Mouse (Mus musculus) hindbrain, embryonic 11.5 days (tissue): ENCODE measurements around the gene Npc2. TPM values are rescaled to one million over a fixed set of nuclear protein-coding genes. Genes with fewer than 3 reads are reported as not detected.

Source experiments
- ATAC-seq: fragments of 200-750 bp; cut with Nextera tagmentation; 2 replicates; pipeline ENCODE4 v1.8.0; 2017; ENCODE audit warnings: mild to moderate bottlenecking, moderate TSS enrichment, moderate library complexity; ENCODE audit not compliant: low FRiP score
- DNase-seq: peaks from one replicate; pipeline ENCODE4 v3.0.0-alpha.2; 2015; ENCODE audit warnings: low spot score
- H3K27ac ChIP-seq: fragments of 300-500 bp; sonication (generic); 2 replicates; pipeline ENCODE4 v1.5.1; 2014; ENCODE audit warnings: mild to moderate bottlenecking, low read depth, low read length
- H3K27me3 ChIP-seq: fragments of 300-500 bp; sonication (generic); 2 replicates; pipeline ENCODE4 v1.6.1; 2014; ENCODE audit warnings: mild to moderate bottlenecking, low read length, moderate library complexity, mixed read lengths; ENCODE audit not compliant: control insufficient read depth, insufficient read depth
- H3K36me3 ChIP-seq: fragments of 300-500 bp; sonication (generic); 2 replicates; pipeline ENCODE4 v1.6.1; 2014; ENCODE audit warnings: mild to moderate bottlenecking, low read length, moderate library complexity, mixed read lengths; ENCODE audit not compliant: control insufficient read depth, insufficient read depth
- H3K4me1 ChIP-seq: fragments of 300-500 bp; sonication (generic); replicated peaks from 2 replicates; pipeline ENCODE4 v1.6.1; 2014; ENCODE audit warnings: low read length, mixed read lengths; ENCODE audit not compliant: control insufficient read depth, insufficient read depth
- H3K4me2 ChIP-seq: fragments of 300-500 bp; sonication (generic); replicated peaks from 2 replicates; pipeline ENCODE4 v1.6.1; 2014; ENCODE audit warnings: mild to moderate bottlenecking, low read depth, low read length
- H3K4me3 ChIP-seq: fragments of 300-500 bp; sonication (generic); 2 replicates; pipeline ENCODE4 v1.5.1; 2014; ENCODE audit warnings: low read depth, low read length
- H3K9ac ChIP-seq: fragments of 300-500 bp; sonication (generic); 2 replicates; pipeline ENCODE4 v1.6.1; 2014; ENCODE audit warnings: low read depth, low read length
- H3K9me3 ChIP-seq: fragments of 300-500 bp; sonication (generic); 2 replicates; pipeline ENCODE4 v1.6.1; 2016; ENCODE audit warnings: low read length; ENCODE audit not compliant: control insufficient read depth
- WGBS: fragments of 180-500 bp; shearing (Covaris S2); extraction: QIAGEN DNeasy Blood & Tissue Kit; methylation state at CpG from one replicate; pipeline ENCODE4 v1.1.7; 2014; 5-methylcytosine and 5-hydroxymethylcytosine counted together
- polyA plus RNA-seq: library from polyadenylated mRNA; unstranded; fragments of >200 nt; fragmentation: Nextera tagmentation; extraction: Ambion mirVana; gene quantifications from 2 replicates; pipeline ENCODE4 v1.2.1, GENCODE M21; 2014

Npc2 gene
- polyA plus RNA-seq, 1 experiment from 2014 or later = 79.4 TPM

GRCm38 (mm10) chr12:84769624-84770023 is 3.3 kb downstream of the Npc2 start:
- H3K27ac ChIP-seq = no peak overlapping the region
- no peak for DNase-seq
- H3K4me3 ChIP-seq = no peak overlapping the region
- ATAC-seq = no peak
- H3K4me2 ChIP-seq = no peak overlapping the region
- H3K4me1 ChIP-seq = 0 out of 2 replicates have a peak, but pooled peaks cover 3% of the 10 kb centered on the region
- no peaks in the 10 kb centered on the region for H3K9me3 ChIP-seq
- H3K36me3 ChIP-seq = 0 out of 2 replicates have a peak, but pooled peaks cover 3% of the 10 kb centered on the region
- H3K9ac ChIP-seq = no peak overlapping the region
- 91% methylated on average over 7 of the region's 7 CpGs for WGBS
- H3K27me3 ChIP-seq = no peaks in the 10 kb centered on the region

GRCm38 (mm10) chr12:84767510-84767909 is 5.4 kb downstream of the Npc2 start:
- DNase-seq = no peak
- ATAC-seq = no peak
- no peak overlapping the region for H3K27ac ChIP-seq
- 92% methylated on average over 6 of the region's 6 CpGs for WGBS
- H3K27me3 ChIP-seq = no peaks in the 10 kb centered on the region
- no peaks in the 10 kb centered on the region for H3K9me3 ChIP-seq
- no peak overlapping the region for H3K4me2 ChIP-seq
- 0 out of 2 replicates have a peak, but pooled peaks cover 3% of the 10 kb centered on the region for H3K4me1 ChIP-seq
- no peak overlapping the region for H3K4me3 ChIP-seq
- H3K9ac ChIP-seq = no peak overlapping the region
- 0 out of 2 replicates have a peak, but pooled peaks cover 3% of the 10 kb centered on the region for H3K36me3 ChIP-seq

GRCm38 (mm10) chr12:84766113-84766735 is 6.7 kb downstream of the Npc2 start:
- Histone ChIP-seq H3K9me3 (no peaks in the 10 kb centered on the region), H3K9ac (no peak overlapping the region), H3K27ac (no peak overlapping the region), H3K4me1 (no peaks in the 10 kb centered on the region), H3K36me3 (0 out of 2 replicates have a peak, but pooled peaks cover 3% of the 10 kb centered on the region), H3K4me3 (no peak overlapping the region), H3K27me3 (no peaks in the 10 kb centered on the region), H3K4me2 (no peak overlapping the region)
- DNase-seq (no peak), ATAC-seq (no peak)
- 93% methylated on average over 5 of the region's 5 CpGs for WGBS

GRCm38 (mm10) chr12:84765506-84765905 is 7.4 kb downstream of the Npc2 start:
- H3K27ac ChIP-seq = no peak overlapping the region
- ATAC-seq (no peak), DNase-seq (no peak)
- H3K27me3 ChIP-seq = no peaks in the 10 kb centered on the region
- WGBS = 94% methylated on average over 15 of the region's 15 CpGs
- H3K4me1 ChIP-seq = no peaks in the 10 kb centered on the region
- no peak overlapping the region for H3K4me2 ChIP-seq
- no peaks in the 10 kb centered on the region for H3K9me3 ChIP-seq
- no peak overlapping the region for H3K9ac ChIP-seq
- 0 out of 2 replicates have a peak, but pooled peaks cover 3% of the 10 kb centered on the region for H3K36me3 ChIP-seq
- H3K4me3 ChIP-seq = no peak overlapping the region

GRCm38 (mm10) chr12:84764756-84765155 is 8.2 kb downstream of the Npc2 start:
- Histone ChIP-seq H3K4me3 (no peak overlapping the region), H3K9ac (no peak overlapping the region), H3K9me3 (no peaks in the 10 kb centered on the region), H3K27me3 (no peaks in the 10 kb centered on the region), H3K4me1 (no peaks in the 10 kb centered on the region), H3K27ac (no peak overlapping the region), H3K4me2 (no peak overlapping the region), H3K36me3 (0 out of 2 replicates have a peak, but pooled peaks cover 3% of the 10 kb centered on the region)
- DNase-seq = no peak
- ATAC-seq = no peak
- 80% methylated on average over 7 of the region's 7 CpGs for WGBS

- no peak for ATAC-seq
- Histone ChIP-seq H3K27me3 (no peaks in the 10 kb centered on the region), H3K4me3 (no peak overlapping the region), H3K36me3 (0 out of 2 replicates have a peak, but pooled peaks cover 3% of the 10 kb centered on the region), H3K9ac (no peak overlapping the region), H3K27ac (no peak overlapping the region), H3K4me2 (no peak overlapping the region), H3K9me3 (no peaks in the 10 kb centered on the region), H3K4me1 (no peaks in the 10 kb centered on the region)
- WGBS = 93% methylated on average over 13 of the region's 13 CpGs
- DNase-seq = no peak
These were observed 9.3 kb downstream of the Npc2 start for GRCm38 (mm10) chr12:84763577-84764218.

GRCm38 (mm10) chr12:84762532-84762931 is 10.4 kb downstream of the Npc2 start:
- Histone ChIP-seq H3K4me1 (no peaks in the 10 kb centered on the region), H3K4me2 (no peak overlapping the region), H3K9me3 (no peaks in the 10 kb centered on the region), H3K36me3 (0 out of 2 replicates have a peak, but pooled peaks cover 3% of the 10 kb centered on the region), H3K9ac (no peak overlapping the region), H3K27ac (no peak overlapping the region), H3K4me3 (no peak overlapping the region), H3K27me3 (no peaks in the 10 kb centered on the region)
- 91% methylated on average over 5 of the region's 5 CpGs for WGBS
- ATAC-seq (no peak), DNase-seq (no peak)

- ATAC-seq (no peak), DNase-seq (peak; percentile 54)
- Histone ChIP-seq H3K27me3 (no peaks in the 10 kb centered on the region), H3K36me3 (peaks cover 3% of the 10 kb centered on the region; the same call in 1 of the 2 replicates), H3K9ac (no peak overlapping the region), H3K4me2 (no peak overlapping the region), H3K27ac (no peak overlapping the region), H3K4me1 (peaks cover 3% of the 10 kb centered on the region; the same call in 1 of the 2 replicates), H3K4me3 (no peak overlapping the region), H3K9me3 (no peaks in the 10 kb centered on the region)
- 80% methylated on average over 2 of the region's 2 CpGs for WGBS
These were observed 13.9 kb downstream of the Npc2 start for GRCm38 (mm10) chr12:84759063-84759462.

GRCm38 (mm10) chr12:84756016-84756415 is 16.9 kb downstream of the Npc2 start:
- no peak overlapping the region for H3K27ac ChIP-seq
- H3K36me3 ChIP-seq = peaks cover 3% of the 10 kb centered on the region; the same call in 1 of the 2 replicates
- no peak overlapping the region for H3K9ac ChIP-seq
- ATAC-seq (no peak), DNase-seq (no peak)
- H3K4me1 ChIP-seq = peaks cover 8% of the 10 kb centered on the region; the same call in 1 of the 2 replicates
- no peak overlapping the region for H3K4me3 ChIP-seq
- H3K4me2 ChIP-seq = no peak overlapping the region
- no peaks in the 10 kb centered on the region for H3K9me3 ChIP-seq
- H3K27me3 ChIP-seq = no peaks in the 10 kb centered on the region
- 93% methylated on average over 10 of the region's 10 CpGs for WGBS
